Mouse (Mus musculus) lung, postnatal 14 days (tissue): ENCODE measurements around the gene Chek2.
"Not testable (repeated sequence)": the region's sequence is repeated elsewhere in the genome, so short reads cannot be mapped to it uniquely, and the experiment has no call there.

Experiments
- DNase-seq: peaks from one replicate; pipeline ENCODE4 v3.0.0; 2021

Chek2 gene

GRCm38 (mm10) chr5:110840465-110840864 lies 686 bp downstream of the Chek2 start:
- peak; percentile 54 for DNase-seq

GRCm38 (mm10) chr5:110841046-110841862 lies 1.5 kb downstream of the Chek2 start:
- DNase-seq, result no peak

GRCm38 (mm10) chr5:110852990-110853389 lies 13.2 kb downstream of the Chek2 start:
- DNase-seq, result no peak

- DNase-seq, result no peak
Measured at GRCm38 (mm10) chr5:110857091-110857490, 17.3 kb downstream of the Chek2 start.

GRCm38 (mm10) chr5:110859013-110859650 lies 19.4 kb downstream of the Chek2 start:
- peak; percentile 66 for DNase-seq

GRCm38 (mm10) chr5:110860445-110860844 lies 20.7 kb downstream of the Chek2 start:
- no peak for DNase-seq

- DNase-seq, result no peak
Measured at GRCm38 (mm10) chr5:110868460-110868859, 28.7 kb downstream of the Chek2 start.

- no peak for DNase-seq
Measured at GRCm38 (mm10) chr5:110869242-110869669, 29.5 kb downstream of the Chek2 start.

- no peak for DNase-seq
Measured at GRCm38 (mm10) chr5:110873160-110873559, 33.4 kb downstream of the Chek2 start.

- peak; percentile 12 for DNase-seq
Measured at GRCm38 (mm10) chr5:110874711-110875110, 34.9 kb downstream of the Chek2 start.

GRCm38 (mm10) chr5:110875286-110875685 lies 35.5 kb downstream of the Chek2 start:
- DNase-seq, result no peak

GRCm38 (mm10) chr5:110877666-110878505 lies 38.1 kb downstream of the Chek2 start:
- DNase-seq, result no peak

- DNase-seq, result not testable (repeated sequence)
Measured at GRCm38 (mm10) chr5:110878526-110878925, 38.7 kb downstream of the Chek2 start.

- no peak for DNase-seq
Measured at GRCm38 (mm10) chr5:110879042-110879441, 39.3 kb downstream of the Chek2 start.

GRCm38 (mm10) chr5:110879584-110880374 lies 40.0 kb downstream of the Chek2 start, which contains the start of gene Ttc28:
Gene Ttc28 (plus strand): TSS chr5:110879803.
- peak; percentile 87 for DNase-seq

GRCm38 (mm10) chr5:110888596-110888995 lies 48.8 kb downstream of the Chek2 start:
- no peak for DNase-seq

- no peak for DNase-seq
Measured at GRCm38 (mm10) chr5:110889945-110890344, 50.2 kb downstream of the Chek2 start.

- no peak for DNase-seq
Measured at GRCm38 (mm10) chr5:110890561-110890960, 50.8 kb downstream of the Chek2 start.

GRCm38 (mm10) chr5:110897114-110897788 lies 57.5 kb downstream of the Chek2 start:
- DNase-seq, result no peak

GRCm38 (mm10) chr5:110898169-110898568 lies 58.4 kb downstream of the Chek2 start:
- no peak for DNase-seq

GRCm38 (mm10) chr5:110898785-110899184 lies 59.0 kb downstream of the Chek2 start:
- DNase-seq, result no peak

- no peak for DNase-seq
Measured at GRCm38 (mm10) chr5:110900331-110900730, 60.6 kb downstream of the Chek2 start.
